Mouse (Mus musculus) kidney, adult 11 months (tissue): Measurements from ENCODE around the gene Ggt5.

Source experiments
- DNase-seq: peaks from one replicate; pipeline ENCODE4 v3.0.0; 2022

The Ggt5 gene

DNA sequence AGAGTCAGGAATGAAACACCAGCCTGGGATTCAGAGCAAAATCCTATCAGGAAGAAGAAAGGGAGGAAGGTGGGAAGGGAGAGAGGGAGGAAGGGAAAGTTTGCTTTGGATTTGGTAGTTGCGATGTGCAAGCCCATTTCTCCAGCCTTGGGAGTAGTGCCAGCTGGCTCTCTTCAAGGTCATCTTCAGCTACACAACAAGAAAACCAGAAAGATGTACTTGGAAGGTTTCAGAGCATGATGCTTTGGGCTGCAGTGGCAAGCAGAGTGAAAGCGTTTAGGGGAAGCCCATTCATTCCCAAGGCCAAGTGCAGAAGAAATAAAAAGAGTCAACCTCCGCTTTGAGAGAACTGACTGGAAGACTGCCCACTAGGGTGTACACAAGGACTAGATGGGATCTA is 38.4 kb downstream of the Ggt5 start:
- DNase-seq, result no peak

DNA sequence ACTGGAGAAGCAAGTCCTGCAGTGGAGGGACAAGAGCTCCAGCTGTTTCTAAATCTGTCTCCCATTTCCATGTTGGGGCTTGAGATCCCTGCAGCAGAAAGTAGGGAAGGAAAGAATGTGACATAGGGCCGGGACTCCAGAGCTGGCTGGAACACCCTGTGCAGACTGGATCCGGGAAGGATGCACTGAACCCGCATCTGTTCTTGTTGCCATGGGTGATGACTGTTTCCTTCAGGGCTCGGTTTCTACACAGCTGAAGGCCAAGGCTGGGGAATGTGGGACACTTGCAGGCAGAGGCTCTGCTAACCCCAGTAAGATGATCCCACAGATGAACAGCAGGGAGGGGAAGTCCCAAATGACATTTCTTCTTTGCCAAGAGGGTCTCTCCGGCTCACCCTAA is 43.5 kb downstream of the Ggt5 start:
- DNase-seq, result no peak

DNA sequence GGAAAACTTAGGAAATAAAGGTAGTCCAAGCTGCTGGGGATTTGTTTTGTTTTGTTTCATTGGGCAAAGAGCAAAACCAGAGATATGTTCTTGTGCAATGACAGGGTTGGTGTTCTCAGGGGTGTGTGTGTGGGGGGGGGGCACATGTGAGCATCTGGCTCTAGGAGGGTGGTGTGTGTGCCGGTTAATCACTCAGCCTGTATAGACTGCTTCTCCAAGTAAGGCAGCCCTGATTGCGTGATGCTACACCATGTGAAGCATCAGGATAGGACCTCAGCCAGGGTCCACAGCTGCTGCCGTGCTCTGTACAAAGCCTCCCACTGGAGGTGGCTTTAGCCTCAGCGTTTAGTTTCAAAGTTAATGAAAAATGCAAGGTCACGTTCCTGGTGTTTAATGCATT is 43.9 kb downstream of the Ggt5 start:
- no peak for DNase-seq

DNA sequence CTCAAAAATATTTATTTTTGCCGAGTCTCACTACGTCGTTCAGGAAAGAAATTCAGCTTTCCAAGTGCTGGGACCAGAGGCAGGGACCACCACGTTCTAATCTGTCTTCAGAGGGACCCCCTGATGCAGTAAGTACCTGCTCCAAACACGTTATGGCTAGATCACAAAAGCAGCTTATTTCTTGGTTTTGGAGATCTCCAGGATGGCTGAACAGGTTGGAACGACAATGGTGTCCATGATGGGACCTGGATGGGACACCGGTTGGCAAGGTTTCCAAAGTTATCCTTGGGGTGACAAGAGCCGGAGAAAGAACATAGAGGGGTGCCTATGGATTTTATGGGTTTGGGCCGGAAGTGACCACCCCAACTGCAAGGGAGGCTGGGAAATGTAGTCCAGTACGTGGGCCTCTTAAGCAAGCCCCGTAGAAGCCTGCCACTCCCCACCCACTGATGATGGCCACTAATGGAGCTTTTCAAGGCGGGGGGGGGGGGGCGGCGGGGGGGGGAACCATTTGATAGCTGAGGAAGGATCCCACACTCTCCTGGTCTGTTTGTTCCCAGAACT is 44.5 kb downstream of the Ggt5 start:
- no peak for DNase-seq

DNA sequence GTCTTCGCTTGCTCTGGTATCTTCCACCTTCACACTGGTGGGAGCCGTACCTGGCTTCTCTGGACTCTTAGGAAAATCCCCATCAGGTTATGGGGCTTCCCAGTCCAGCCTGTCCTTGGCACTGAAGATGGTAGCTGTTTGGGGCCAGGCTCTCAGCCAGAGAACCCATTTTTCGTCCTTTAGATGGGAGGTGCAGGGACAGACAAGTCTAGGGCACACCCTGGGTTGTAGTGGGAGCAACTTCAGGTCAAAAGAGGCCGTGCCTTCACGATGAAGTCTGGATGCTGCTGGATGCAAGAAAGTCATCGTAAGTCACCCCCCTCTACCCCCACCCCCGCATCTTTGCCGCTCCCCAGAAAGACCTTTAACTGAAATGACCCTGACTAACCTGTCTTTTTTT is 45.5 kb downstream of the Ggt5 start:
- DNase-seq, result no peak

DNA sequence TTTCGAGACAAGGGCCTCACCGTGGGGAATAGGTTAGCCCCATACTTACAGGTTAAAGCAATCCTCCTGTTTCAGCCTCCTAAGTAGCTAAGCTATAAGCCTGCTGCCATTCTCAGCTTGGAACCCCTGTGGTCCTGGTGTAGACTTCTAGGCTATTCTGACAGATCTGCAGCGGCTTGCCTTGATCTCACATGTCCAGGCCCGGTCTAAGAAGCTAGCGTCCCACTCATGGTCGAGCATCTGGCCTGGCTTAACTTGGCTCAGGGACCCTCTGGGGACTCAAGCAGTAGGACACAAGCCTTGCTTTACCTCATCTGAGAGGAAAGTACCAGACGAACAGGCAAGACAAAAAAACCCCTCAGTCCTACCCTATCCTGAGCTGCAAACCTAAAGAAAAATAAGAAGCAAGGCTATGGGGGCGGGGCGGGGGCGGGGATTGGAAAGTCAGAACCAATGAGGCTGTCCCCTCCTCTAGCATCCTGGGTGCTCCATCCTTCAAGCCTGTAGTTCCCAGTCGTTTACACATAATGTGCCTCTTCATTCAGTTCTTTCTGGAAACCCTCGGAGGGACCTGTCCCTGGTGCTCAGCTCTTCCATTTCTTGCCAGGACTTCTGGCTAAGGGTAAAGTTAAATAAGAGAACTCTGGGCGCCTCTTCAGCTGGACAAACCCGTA is 46.0 kb downstream of the Ggt5 start:
- no peak for DNase-seq

DNA sequence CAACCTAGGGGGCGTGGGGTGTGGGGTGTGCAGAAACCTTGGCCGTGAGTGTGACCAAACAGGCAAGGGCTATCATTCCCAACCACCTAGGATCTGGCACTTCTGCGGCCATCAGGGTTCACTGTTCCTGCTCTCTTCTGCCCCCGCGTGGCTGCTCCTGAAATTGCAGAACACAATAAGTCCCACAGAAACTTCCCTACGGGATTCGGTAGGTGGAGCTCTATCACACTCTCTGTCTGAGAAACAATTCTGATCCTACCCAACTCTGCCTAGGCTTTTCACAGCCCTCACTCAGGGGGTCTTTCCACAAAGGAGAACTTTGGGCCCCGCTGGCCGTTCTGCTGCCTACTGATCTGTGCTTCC is 46.5 kb downstream of the Ggt5 start:
- peak; percentile 69 for DNase-seq

DNA sequence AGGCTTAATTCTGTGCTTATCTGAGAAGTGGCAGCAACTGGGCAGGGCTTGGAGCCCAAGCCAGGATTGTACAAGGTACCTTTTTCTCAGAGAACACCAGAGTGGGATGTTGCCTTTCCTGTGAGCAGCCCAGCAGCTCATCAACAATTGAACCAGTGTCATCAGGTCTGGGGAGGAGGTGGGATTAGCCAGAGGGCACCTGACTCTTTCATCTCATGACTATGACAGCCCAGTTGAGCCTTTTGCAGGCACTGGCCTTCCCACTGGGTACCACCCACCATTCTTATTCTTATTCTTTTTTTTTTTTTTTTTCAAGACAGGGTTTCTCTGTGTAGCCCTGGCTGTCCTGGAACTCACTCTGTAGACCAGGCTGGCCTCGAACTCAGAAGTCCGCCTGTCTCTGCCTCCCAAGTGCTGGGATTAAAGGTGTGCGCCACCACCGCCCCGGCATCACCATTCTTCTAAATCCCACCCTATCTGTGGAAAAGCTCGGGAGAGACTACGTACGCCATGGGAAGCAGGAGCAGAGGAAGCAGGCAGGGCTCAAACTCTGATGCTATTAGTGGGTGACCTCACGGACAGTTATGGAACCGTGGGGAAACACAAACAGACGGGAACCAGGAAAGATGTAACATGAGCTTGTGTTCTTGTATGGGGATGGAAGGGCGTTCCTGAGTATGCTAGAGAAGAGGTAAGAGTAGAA is 47.1 kb downstream of the Ggt5 start:
- no peak for DNase-seq

DNA sequence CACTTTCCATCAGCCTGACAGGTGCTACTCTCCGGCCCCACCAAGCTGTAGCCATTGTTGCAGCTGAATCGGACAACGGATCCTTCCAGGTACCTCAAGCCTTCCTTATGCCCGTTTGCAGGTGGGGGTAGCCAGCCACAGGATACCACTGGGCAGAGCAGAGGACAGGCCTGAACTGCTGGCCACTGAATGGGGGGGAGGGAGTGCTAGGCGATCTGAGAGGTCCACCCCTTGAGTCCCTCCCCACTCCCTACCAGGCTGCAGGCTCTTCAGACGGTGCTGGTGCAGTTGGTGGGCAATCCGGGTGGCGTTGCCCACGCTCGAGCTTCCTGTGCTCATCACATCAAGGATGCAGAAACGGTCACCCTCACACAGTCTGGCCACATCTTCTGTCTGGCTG is 48.6 kb downstream of the Ggt5 start:
- no peak for DNase-seq

DNA sequence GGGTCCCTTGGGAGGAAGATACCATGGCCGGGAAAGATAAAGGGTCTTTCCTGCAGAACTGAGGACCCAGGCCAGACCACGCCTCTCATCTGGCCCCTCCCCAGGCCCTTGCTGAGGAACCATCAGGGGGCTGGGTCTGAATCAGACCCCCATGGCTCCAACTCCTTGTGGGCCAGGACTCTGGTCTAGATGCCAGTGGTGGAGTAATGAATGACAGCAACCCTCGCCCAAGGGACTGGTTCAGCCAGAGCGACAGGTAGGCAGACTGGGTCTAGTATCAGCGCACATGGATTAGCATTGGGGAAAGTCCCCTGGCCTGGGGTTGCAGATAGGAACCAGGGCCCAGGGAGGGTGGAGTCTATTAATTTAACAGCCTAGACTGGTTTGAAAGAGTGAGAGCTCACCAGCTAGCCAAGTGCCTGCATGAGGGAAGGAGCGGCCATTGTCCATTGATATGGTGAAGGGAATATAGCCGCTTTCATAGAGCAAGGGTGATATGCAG is 52.6 kb downstream of the Ggt5 start:
- no peak for DNase-seq

DNA sequence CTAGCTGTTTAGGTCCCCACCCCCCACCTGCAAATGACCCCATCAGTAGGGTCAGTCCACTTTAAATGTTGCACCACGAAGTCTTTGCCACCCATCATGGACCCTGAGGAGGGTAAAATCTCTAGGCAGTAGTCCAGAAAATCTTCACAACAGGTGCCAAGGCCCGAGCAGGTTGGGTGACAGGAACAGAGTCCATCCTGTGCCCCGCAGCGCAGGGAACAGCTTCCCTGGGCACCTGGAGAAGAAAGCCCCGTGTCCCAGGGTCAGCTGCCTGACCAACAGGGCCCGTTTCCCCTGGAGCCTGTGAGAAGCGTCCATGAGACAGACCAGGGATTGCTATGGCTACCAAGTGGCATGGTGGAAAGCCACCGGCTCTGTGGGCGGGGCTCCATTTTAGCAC is 53.3 kb downstream of the Ggt5 start:
- peak; percentile 59 for DNase-seq

DNA sequence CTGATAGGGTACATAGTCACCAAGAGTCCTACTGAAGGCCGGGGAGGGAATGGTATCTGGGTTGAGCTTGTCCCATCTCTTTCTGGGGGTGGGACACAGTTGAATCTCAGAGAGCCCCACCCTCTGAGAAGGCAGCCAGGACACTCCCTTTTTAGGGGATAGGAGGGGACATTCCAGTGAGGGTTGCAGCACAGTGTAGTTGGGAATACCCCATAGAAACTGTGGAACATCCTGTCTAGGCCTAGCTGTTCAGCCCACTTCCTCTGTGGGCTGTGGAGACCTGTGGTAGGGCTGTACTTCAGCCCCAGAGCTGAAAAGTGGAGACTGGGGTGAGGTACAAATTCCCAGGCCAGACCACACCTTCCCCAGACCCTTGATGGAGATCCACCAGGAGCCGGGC is 53.8 kb downstream of the Ggt5 start:
- DNase-seq, result no peak

DNA sequence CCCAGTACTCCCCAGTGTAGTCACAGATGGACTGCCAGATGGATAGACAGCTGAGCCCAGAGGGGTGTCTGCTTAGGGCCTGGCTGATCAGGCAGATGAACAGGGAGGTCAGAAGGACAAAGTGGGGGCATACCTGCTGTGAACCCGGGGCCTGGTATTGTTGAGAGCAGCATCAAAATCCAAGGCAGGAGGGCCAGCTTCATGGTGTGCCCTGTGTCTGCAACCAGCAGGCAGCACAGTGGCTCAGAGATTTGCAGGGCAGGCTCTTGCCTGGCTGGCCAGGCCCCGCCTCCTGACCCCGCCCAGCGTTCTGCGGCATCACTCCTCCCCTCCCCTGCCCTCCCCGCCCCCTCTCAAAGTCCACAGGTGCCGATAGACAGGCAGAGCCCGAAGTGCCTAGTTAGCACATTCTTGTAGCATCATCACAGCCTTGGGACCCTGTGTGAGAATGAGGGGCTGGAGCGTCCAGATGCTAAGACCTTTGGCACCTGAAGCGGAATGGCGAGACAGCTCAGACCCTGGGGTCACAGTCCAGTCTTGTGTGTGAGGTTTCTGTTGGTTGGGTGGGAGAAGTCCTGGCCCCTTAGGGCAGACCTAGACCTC is 54.7 kb downstream of the Ggt5 start, which contains the start of gene Susd2:
Gene Susd2, minus strand, starts transcription at position 268 of the 603 bp plus-strand sequence.
- peak; percentile 94 for DNase-seq

DNA sequence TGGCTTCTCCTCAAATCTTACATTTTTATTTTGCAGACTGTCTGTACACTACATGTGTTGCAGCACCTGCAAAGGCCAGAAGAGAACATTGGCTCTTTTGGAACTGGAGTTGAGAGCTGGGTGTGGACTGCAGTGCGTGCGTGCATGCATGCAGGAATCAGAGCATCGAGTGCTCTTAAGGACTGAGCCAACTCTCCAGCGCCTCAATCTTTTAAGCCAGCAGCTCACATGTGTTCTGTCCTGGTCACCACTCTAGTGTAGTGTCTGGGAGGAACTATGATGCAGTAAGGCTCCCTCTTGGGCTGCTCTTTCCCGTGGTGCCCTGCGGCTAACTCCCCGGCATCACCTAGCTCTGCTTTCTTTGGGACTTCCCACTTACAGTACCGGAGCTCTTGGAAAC is 56.5 kb downstream of the Ggt5 start:
- no peak for DNase-seq

DNA sequence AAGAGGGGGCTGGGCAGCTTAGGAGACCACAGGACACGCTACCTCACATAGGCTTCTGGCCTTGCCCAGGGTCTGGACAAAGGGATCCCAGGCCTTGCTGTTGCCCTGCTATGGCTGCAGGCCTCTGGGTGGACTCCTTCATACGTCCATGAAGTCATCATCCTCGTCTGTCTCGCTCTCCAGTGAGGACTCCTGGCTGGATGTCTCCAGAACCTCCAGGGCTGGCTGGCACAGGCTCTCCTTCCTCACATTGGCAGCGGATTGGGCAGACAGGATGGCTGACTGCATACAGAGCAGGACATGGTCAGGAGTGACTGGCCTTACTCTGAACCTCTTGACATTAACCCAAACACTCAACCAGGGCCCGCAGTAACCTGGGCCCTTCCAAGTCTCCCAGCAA is 57.3 kb downstream of the Ggt5 start:
- DNase-seq, result no peak

DNA sequence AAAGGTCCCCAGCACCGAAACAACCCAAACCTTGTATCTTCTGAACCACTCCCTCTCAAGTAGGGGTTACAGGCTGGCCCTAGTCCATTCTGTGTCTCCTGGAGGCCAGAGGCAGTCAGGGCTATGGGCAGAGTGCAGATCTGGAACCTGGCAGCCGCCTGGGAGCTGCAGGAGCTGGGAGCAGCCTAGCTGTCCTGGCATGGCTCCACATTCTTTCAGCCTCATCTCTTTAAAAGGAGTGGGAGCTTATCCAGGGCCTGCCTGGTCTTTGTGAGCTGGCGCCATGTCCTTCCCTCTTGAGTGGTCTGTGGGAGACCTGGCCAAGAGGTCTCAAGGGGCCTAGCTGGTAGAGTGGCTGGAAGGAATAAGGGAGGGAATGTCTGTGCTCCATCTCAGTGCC is 58.2 kb downstream of the Ggt5 start:
- peak; percentile 87 for DNase-seq

DNA sequence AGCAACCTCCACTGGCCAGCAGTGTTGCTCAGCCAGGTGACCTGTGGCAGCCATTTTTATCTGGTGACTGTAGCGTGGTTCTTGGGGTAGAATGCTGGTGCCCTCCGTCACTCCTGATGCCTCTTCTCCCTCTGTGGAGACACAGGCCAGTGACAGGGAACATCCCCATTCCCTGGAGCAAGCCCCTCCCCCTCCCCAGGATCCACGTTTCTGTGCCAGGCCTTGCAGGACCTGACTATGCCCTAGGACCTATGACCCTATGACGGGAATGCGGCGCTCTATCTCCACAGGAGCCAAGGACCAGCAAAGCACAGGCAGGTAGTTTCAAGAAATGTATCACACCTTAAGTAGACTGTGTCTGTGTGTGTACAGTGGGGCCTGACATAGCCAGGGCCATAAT is 59.0 kb downstream of the Ggt5 start:
- DNase-seq, result no peak

DNA sequence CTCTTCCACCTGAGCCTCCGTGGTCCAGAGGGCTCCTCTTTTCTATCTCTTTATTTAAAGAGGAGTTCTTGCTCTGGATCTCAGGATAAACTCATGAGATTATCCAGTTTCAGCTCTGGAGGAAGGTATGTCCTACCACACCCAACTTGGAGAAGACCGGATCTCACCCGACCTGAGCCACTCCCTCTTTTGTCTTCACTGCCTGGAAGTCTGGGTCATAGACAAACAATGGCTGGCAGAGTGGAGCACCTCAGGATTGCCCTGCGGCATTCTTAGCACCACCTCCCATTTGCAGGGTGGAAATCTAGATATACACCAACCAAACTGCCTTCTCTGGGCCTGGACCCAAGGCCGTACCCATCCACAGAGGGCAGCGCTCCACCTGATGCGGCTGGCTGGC is 59.9 kb downstream of the Ggt5 start:
- DNase-seq, result no peak

DNA sequence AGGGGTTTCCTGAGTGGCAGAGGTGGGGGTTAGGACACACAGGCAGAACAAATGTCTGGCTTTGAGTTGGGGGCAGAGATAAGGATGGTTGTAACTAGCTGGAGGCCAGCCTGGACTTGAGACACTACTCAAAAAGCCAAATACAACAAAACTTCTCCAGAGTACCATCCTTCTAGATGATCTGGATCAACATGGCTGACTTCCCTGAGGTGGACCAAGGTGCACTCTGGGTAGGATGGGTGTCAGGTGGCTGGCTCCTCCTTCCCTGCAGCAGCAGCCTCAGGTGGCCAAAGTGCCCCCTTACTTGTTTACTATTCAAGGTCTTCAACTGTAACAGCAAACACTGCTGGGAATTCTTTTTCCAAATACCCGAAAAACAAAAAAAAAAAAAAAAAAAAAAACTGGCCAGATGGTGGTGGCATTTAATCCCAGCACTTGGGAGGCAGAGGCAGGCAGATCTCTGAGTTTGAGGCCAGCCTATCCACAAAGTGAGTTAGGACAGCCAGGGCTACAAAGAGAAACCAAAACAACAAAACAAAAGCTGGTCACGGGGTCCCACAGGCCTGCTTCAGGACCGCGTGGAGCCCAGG is 60.4 kb downstream of the Ggt5 start:
- DNase-seq, result no peak

DNA sequence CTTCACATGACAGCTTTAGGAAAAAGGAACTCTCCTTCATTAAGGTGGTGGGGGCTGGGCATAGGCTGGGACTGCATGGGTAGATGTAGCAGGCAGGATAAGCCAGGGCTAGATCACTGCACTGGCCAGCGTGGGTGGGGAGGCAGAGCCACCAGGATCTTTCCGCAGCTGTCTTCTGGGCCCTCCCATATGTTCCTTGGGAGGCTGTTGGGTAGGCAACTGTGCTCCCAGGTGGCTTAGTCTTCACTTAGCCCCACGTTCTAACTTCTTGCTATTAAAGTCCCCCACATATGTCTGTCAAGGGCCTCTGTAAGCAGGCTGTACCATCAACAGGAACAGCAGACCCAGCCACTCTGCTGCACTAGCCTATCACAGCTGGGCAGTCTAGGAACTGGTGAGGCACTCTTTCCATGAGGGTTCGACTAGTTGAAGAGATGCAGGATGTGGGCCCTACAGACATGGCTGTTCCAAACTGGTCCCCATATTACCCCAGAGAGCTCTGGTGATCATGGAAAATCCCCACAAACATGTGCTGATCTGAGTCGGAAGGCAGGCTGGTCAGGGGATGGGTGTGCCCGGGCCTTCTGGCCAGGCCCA is 61.3 kb downstream of the Ggt5 start:
- no peak for DNase-seq

DNA sequence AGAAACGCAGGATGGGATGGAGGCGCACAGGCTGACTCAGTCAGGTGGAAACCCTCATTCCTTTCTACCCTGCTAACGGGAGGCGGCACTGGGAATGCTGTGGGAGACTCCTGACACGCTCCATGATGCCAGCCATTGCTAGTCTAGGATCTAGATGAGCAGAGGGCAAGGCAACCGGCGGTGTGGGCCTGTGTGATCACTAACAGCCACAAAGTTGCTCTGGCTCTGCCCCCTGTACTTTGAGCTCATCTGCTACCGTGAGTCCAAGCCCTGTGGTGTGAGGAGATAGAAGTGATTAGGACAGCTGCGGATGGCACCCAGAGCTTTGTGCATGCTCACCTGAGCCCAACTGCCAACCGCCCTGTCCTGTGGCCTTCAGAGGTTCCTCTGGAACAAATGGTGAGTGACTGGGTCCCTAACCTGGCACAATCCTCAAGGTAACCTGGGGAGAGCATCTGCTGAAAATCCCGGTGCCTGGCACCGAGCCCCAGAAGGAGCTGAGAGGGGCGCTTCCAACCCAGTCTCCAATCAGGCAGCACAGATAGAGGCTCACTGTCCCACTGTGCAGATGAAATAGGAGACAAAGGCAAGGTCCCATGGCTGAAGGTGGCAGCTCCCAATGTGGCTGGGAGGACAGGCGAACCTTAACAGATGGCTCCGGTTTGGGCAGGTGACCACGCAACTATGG is 62.4 kb downstream of the Ggt5 start:
- DNase-seq, result peak; percentile 77

DNA sequence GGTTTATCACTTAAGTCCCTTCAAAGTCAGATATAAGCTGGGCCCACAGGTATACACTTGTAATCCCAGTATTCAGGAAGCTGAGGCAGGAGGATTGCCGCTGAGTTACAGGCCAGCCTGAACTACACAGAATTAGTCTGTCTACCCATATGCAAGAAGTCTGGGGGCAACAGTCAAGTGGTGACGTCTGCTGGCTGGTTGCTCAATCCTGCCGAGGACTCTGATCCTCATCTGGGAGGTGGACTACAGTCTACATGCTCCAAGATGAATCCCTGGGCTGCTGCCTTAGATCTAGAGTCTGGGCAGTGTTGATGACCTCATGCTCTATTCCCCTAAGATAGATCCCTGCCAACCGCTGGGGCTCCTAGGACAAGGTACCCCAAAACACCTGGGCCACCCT is 64.9 kb downstream of the Ggt5 start:
- DNase-seq, result peak; percentile 70

DNA sequence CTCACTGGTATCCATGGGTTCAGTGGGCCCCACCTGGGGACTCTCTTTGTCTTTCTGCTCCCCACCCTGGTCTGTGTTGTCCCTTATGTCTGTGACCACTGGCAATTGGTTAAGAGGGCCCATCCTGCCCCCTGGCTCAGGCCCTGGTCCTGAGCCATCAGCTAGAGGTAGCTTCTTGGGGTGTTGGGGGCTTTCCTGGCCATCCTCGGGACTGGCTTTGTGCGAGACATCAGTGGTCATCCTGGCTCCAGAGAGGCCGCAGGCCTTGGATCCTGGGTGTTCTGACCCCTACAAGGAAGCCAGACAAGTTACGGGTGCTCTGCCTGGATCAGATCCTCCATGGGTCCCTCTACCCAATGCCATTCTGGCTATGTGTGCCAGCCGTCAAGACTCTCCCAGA is 68.0 kb downstream of the Ggt5 start:
- no peak for DNase-seq
